Mouse (Mus musculus) layer of hippocampus, adult 8-10 months (tissue): ENCODE measurements around the gene Gm17409. TPM values are rescaled to one million over a fixed set of nuclear protein-coding genes. Genes with fewer than 3 reads are reported as not detected.

ENCODE experiments used
- total RNA-seq, 4 experiments: library from RNA; stranded (reverse); gene quantifications; 2 replicates each; pipeline ENCODE4 v1.2.4; 2022

The Gm17409 gene
- total RNA-seq, 4 experiments from 2014 or later = not detected

Other genes starting within 250 kb of the Gm17409 start
- gene Acvr1c, start 112.2 kb upstream of the Gm17409 start, total RNA-seq = 10 to 100 TPM; 15.1 to 20.4 (median 17.0) TPM
- gene Acvr1, start 97.0 kb downstream of the Gm17409 start, total RNA-seq = 10 to 100 TPM; 43.1 to 45.5 (median 44.5) TPM
- gene Upp2, start 97.2 kb downstream of the Gm17409 start, total RNA-seq = 10 to 100 TPM; 30.7 to 36.8 (median 32.4) TPM